Mouse (Mus musculus): ENCODE measurements at regions not wholly inside any gene's neighbourhood (a gene's known extent, or its start where the extent isn't known, plus 50 kb on each side); places are given as distances from the start of the nearest gene placed in this dataset.

GRCm38 (mm10) chr3:21816968-21817858 is 259.2 kb upstream of the Tbl1xr1 start:
- H3K27me3 ChIP-seq (ENCODE audit: control insufficient read depth, insufficient read depth, low read depth, low read length) = no peaks in the 10 kb centered on the region
- H3K27ac ChIP-seq (ENCODE audit: low read length) = no peak overlapping the region
- ATAC-seq (ENCODE audit: low read depth) = no peak
- no peaks in the 10 kb centered on the region for H3K4me1 ChIP-seq (ENCODE audit: control insufficient read depth, low read depth, low read length)
- no peak overlapping the region for H3K9ac ChIP-seq (ENCODE audit: low read depth, low read length)
- H3K4me2 ChIP-seq (ENCODE audit: low read depth, low read length) = no peak overlapping the region
- H3K36me3 ChIP-seq (ENCODE audit: control insufficient read depth, insufficient read depth) = no peaks in the 10 kb centered on the region
- 54% methylated on average over 4 of the region's 4 CpGs for WGBS (ENCODE audit: insufficient replicate concordance)
- H3K9me3 ChIP-seq (replicated peaks; ENCODE audit: control insufficient read depth, low read length) = no peaks in the 10 kb centered on the region
- no peak overlapping the region for H3K4me3 ChIP-seq (ENCODE audit: low read depth, low read length)

GRCm38 (mm10) chr3:21819030-21819429 is 257.4 kb upstream of the Tbl1xr1 start:
- no peak for ATAC-seq (ENCODE audit: low read depth)

DNA sequence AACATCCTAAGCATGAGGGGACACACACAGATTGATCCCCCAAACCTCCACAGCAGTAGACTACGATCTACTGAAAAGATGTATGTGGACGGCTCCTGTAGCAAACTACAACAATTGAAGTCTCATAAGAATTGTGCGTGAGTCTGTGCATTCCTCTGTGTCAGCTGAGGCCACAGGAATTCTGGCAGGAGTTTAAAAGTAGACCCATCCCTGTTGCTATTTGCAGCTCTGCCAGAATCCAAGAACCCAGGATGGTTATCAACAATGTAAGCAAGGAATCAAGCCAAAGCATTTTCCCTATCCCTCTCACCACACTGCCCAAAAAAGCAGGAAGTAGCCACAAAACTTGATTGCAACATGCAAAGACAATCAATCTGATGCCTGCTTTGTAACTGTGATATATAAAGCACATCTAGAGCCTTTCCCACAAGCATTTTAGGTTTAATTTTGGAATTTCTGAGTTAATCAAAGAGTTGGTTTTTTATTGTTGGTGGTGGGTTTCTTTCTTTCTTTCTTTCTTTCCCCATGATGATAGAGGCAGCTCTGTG is 256.3 kb upstream of the Tbl1xr1 start:
- no peaks in the 10 kb centered on the region for H3K36me3 ChIP-seq (ENCODE audit: control insufficient read depth, insufficient read depth)
- H3K9me3 ChIP-seq (replicated peaks; ENCODE audit: control insufficient read depth, low read length) = no peaks in the 10 kb centered on the region
- no peak for ATAC-seq (ENCODE audit: low read depth)
- no peaks in the 10 kb centered on the region for H3K27me3 ChIP-seq (ENCODE audit: control insufficient read depth, insufficient read depth, low read depth, low read length)
- no peaks in the 10 kb centered on the region for H3K4me1 ChIP-seq (ENCODE audit: control insufficient read depth, low read depth, low read length)
- H3K9ac ChIP-seq (ENCODE audit: low read depth, low read length) = no peak overlapping the region
- no peak overlapping the region for H3K27ac ChIP-seq (ENCODE audit: low read length)
- 60% methylated on average over 3 of the region's 3 CpGs for WGBS (ENCODE audit: insufficient replicate concordance)
- no peak overlapping the region for H3K4me3 ChIP-seq (ENCODE audit: low read depth, low read length)
- H3K4me2 ChIP-seq (ENCODE audit: low read depth, low read length) = no peak overlapping the region

More at GRCm38 (mm10) chr3:21819030-21819429, 257.4 kb upstream of the Tbl1xr1 start:
- Histone ChIP-seq H3K27me3 (ENCODE audit: control insufficient read depth, insufficient read depth, low read depth, low read length) (no peaks in the 10 kb centered on the region), H3K9me3 (replicated peaks; ENCODE audit: control insufficient read depth, low read length) (no peaks in the 10 kb centered on the region), H3K4me3 (ENCODE audit: low read depth, low read length) (no peak overlapping the region), H3K4me1 (ENCODE audit: control insufficient read depth, low read depth, low read length) (no peaks in the 10 kb centered on the region), H3K27ac (ENCODE audit: low read length) (no peak overlapping the region), H3K36me3 (ENCODE audit: control insufficient read depth, insufficient read depth) (no peaks in the 10 kb centered on the region), H3K4me2 (ENCODE audit: low read depth, low read length) (no peak overlapping the region), H3K9ac (ENCODE audit: low read depth, low read length) (no peak overlapping the region)
- 48% methylated on average over 4 of the region's 4 CpGs for WGBS (ENCODE audit: insufficient replicate concordance)

GRCm38 (mm10) chr3:21822675-21823074 is 253.8 kb upstream of the Tbl1xr1 start:
- Histone ChIP-seq H3K9me3 (replicated peaks; ENCODE audit: control insufficient read depth, low read length) (no peaks in the 10 kb centered on the region), H3K4me2 (ENCODE audit: low read depth, low read length) (no peak overlapping the region), H3K36me3 (ENCODE audit: control insufficient read depth, insufficient read depth) (no peaks in the 10 kb centered on the region), H3K4me3 (ENCODE audit: low read depth, low read length) (no peak overlapping the region), H3K4me1 (ENCODE audit: control insufficient read depth, low read depth, low read length) (no peaks in the 10 kb centered on the region), H3K27ac (ENCODE audit: low read length) (no peak overlapping the region), H3K27me3 (ENCODE audit: control insufficient read depth, insufficient read depth, low read depth, low read length) (no peaks in the 10 kb centered on the region), H3K9ac (ENCODE audit: low read depth, low read length) (no peak overlapping the region)
- ATAC-seq (ENCODE audit: low read depth) = no peak
- WGBS (ENCODE audit: insufficient replicate concordance) = 40% methylated on average over 4 of the region's 4 CpGs

DNA sequence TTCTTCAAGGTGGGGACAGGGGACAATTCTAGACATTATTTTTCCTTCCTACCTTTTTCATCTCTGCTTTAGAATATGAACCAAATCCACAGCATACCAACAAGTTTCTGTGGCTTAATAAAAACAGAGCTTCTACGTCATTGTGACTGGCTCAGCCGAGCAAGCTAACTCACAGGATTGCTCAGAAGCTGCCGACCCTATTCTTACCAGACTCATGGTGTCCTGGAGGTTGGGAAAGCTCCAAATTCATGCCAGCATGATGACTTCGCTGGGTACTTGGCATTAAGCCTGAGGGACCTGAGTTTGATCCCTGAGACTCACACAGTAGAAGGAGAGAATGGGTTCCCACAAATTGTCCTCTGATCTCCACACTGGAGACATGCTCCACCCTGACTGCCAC is 253.1 kb upstream of the Tbl1xr1 start:
- WGBS (ENCODE audit: insufficient replicate concordance) = 63% methylated on average over 4 of the region's 4 CpGs
- no peak for ATAC-seq (ENCODE audit: low read depth)
- Histone ChIP-seq H3K9me3 (replicated peaks; ENCODE audit: control insufficient read depth, low read length) (no peaks in the 10 kb centered on the region), H3K27ac (ENCODE audit: low read length) (no peak overlapping the region), H3K4me3 (ENCODE audit: low read depth, low read length) (no peak overlapping the region), H3K27me3 (ENCODE audit: control insufficient read depth, insufficient read depth, low read depth, low read length) (no peaks in the 10 kb centered on the region), H3K4me2 (ENCODE audit: low read depth, low read length) (no peak overlapping the region), H3K36me3 (ENCODE audit: control insufficient read depth, insufficient read depth) (no peaks in the 10 kb centered on the region), H3K9ac (ENCODE audit: low read depth, low read length) (no peak overlapping the region), H3K4me1 (ENCODE audit: control insufficient read depth, low read depth, low read length) (no peaks in the 10 kb centered on the region)

- no peak for ATAC-seq (ENCODE audit: low read depth)
- Histone ChIP-seq H3K4me1 (ENCODE audit: control insufficient read depth, low read depth, low read length) (no peaks in the 10 kb centered on the region), H3K9me3 (replicated peaks; ENCODE audit: control insufficient read depth, low read length) (no peaks in the 10 kb centered on the region), H3K9ac (ENCODE audit: low read depth, low read length) (no peak overlapping the region), H3K36me3 (ENCODE audit: control insufficient read depth, insufficient read depth) (no peaks in the 10 kb centered on the region), H3K27ac (ENCODE audit: low read length) (no peak overlapping the region), H3K4me3 (ENCODE audit: low read depth, low read length) (no peak overlapping the region), H3K27me3 (ENCODE audit: control insufficient read depth, insufficient read depth, low read depth, low read length) (no peaks in the 10 kb centered on the region), H3K4me2 (ENCODE audit: low read depth, low read length) (no peak overlapping the region)
- 64% methylated on average over 8 of the region's 8 CpGs for WGBS (ENCODE audit: insufficient replicate concordance)
Measured at GRCm38 (mm10) chr3:21824101-21824880, 252.2 kb upstream of the Tbl1xr1 start.

DNA sequence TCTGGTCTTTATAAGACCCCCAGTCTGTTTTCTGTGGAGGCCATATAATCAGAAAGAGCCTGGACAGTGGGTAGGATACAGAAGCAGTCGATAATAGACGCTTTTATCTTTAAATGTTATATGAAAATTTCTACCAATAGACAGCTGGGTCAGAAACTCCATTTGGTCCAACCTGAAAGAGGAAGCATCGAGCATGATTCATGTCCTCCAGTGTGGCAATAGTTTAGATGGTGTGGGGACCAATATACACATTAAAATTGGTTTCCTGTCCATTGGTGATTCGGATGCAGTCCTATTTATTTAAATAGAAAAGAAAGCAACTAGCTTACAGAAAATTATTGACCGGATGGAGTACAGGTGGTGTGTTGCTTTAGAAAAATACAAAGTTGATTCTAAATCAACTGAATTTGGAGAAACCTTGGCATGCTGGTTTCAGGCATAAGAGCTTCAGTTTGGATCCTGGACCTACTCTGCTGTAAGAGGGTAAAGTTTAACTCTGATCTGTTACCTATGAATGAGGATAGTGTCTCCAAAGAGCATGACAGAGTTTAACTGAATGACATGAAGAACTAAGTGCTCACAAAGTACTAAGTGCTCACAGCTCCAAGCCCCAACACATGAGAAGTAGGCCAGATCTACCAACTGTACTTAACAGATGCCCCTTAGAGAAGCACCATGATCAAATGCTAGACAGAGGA is 251.4 kb upstream of the Tbl1xr1 start:
- Histone ChIP-seq H3K9me3 (replicated peaks; ENCODE audit: control insufficient read depth, low read length) (no peaks in the 10 kb centered on the region), H3K9ac (ENCODE audit: low read depth, low read length) (no peak overlapping the region), H3K27me3 (ENCODE audit: control insufficient read depth, insufficient read depth, low read depth, low read length) (no peaks in the 10 kb centered on the region), H3K27ac (ENCODE audit: low read length) (no peak overlapping the region), H3K4me3 (ENCODE audit: low read depth, low read length) (no peak overlapping the region), H3K4me2 (ENCODE audit: low read depth, low read length) (no peak overlapping the region), H3K36me3 (ENCODE audit: control insufficient read depth, insufficient read depth) (no peaks in the 10 kb centered on the region), H3K4me1 (ENCODE audit: control insufficient read depth, low read depth, low read length) (no peaks in the 10 kb centered on the region)
- ATAC-seq (ENCODE audit: low read depth) = no peak
- 61% methylated on average over 5 of the region's 5 CpGs for WGBS (ENCODE audit: insufficient replicate concordance)

DNA sequence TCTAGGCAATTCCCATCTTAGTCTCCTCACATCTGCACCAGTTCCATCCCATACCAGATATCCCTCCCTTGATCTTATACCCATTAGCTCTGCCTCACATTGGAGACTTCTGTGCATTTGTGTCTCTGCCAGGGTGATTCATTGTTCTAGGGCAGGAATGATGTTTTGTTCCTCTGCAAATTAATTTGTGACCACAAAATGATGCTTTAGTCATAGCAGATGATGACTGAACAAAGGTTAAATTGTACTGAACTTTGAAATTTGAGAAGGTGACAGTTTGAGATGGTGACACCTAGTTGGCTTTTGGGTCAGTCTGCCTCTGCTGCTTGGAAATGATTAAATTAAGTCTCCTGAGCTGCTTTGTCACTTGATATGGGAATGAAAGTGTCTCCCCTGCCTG is 248.8 kb upstream of the Tbl1xr1 start:
- Histone ChIP-seq H3K4me1 (ENCODE audit: control insufficient read depth, low read depth, low read length) (no peaks in the 10 kb centered on the region), H3K9ac (ENCODE audit: low read depth, low read length) (no peak overlapping the region), H3K36me3 (ENCODE audit: control insufficient read depth, insufficient read depth) (no peaks in the 10 kb centered on the region), H3K4me3 (ENCODE audit: low read depth, low read length) (no peak overlapping the region), H3K9me3 (replicated peaks; ENCODE audit: control insufficient read depth, low read length) (no peaks in the 10 kb centered on the region), H3K27me3 (ENCODE audit: control insufficient read depth, insufficient read depth, low read depth, low read length) (no peaks in the 10 kb centered on the region), H3K4me2 (ENCODE audit: low read depth, low read length) (no peak overlapping the region), H3K27ac (ENCODE audit: low read length) (no peak overlapping the region)
- no peak for ATAC-seq (ENCODE audit: low read depth)

All from liver, embryonic 16.5 days (tissue).